Comparison of ENCODE assay signal across 33 mouse cellular contexts in genomic region chr12:70907651-70908050, GRCm38 (mm10). TPM values are rescaled to one million over a fixed set of nuclear protein-coding genes. Genes with fewer than 3 reads are reported as not detected.
DNase-seq lines count a peak whose midpoint lies in the region; ATAC-seq and TF ChIP-seq lines count a peak whose summit lies in the region.
"Had no signal": no experiment of that assay in that cellular context is flagged by ENCODE, and none has a peak within 500 bp of the region (broad histone marks: within the 10 kb centered on the region; RNA-seq: fewer than 3 reads in every experiment).

No protein-coding gene starts in this region.

- no peak for TF ChIP-seq CTCF in brain, embryonic 14.5 days (IDR thresholded peaks at IDR 0.05; ENCODE audit: borderline replicate concordance, extremely low read depth, insufficient read depth, insufficient read length)

- peak; percentile 92 for DNase-seq in heart, adult 11 months
- no peak for DNase-seq in heart, postnatal 25 days (ENCODE audit: low spot score)
- no peak for DNase-seq in heart, postnatal 36 days
- DNase-seq in brain, embryonic 14.5 days (ENCODE audit: low read depth), result peak; percentile 20
- DNase-seq in lung, postnatal 36 days, result no peak
- DNase-seq: adrenal gland, adult 2 months; adrenal gland, postnatal 36 days; cerebellum, adult 2 months; cerebellum, postnatal 14 days; gastrocnemius, postnatal 14 days; heart, adult 18-20 months; kidney, adult 8-10 months; kidney, postnatal 4 days; layer of hippocampus, postnatal 36 days; left cerebral cortex, postnatal 4 days; liver, postnatal 0 days; lung, postnatal 4 days; right cerebral cortex, adult 18-20 months; spleen, adult 18-20 months; thymus, postnatal 25 days had no signal

- H3K27me3 ChIP-seq in heart, embryonic 15.5 days, result no peaks in the 10 kb centered on the region; the same call in 1 of the 2 replicates
- H3K27me3 ChIP-seq in stomach, embryonic 16.5 days (ENCODE audit: control insufficient read depth, insufficient read depth, low read length), result no peaks in the 10 kb centered on the region
- H3K27me3 ChIP-seq: forebrain, embryonic 13.5 days; intestine, embryonic 15.5 days; neural tube, embryonic 12.5 days had no signal

- H3K9ac ChIP-seq in heart, embryonic 15.5 days, result no peak overlapping the region
- H3K9ac ChIP-seq in stomach, embryonic 16.5 days (ENCODE audit: low read length), result peak overlapping the region; percentile 29; the same call in 1 of the 2 replicates
- H3K9ac ChIP-seq: forebrain, embryonic 13.5 days; intestine, embryonic 15.5 days; liver, embryonic 12.5 days; liver, postnatal 0 days; midbrain, embryonic 12.5 days; neural tube, embryonic 12.5 days had no signal

- H3K4me3 ChIP-seq in heart, embryonic 15.5 days, result no peak overlapping the region
- H3K4me3 ChIP-seq in stomach, embryonic 16.5 days (replicated peaks; ENCODE audit: low read length), result no peak overlapping the region
- H3K4me3 ChIP-seq: forebrain, embryonic 13.5 days; intestine, embryonic 15.5 days; liver, embryonic 12.5 days; megakaryocyte, embryonic 14.5 days; midbrain, embryonic 12.5 days; myocyte; neural tube, embryonic 12.5 days had no signal

- WGBS in heart, embryonic 15.5 days, result 46% methylated on average over 11 of the region's 11 CpGs
- 79% methylated on average over 11 of the region's 11 CpGs for WGBS in stomach, embryonic 16.5 days

- no peak for TF ChIP-seq POLR2A in brain, embryonic 14.5 days (IDR thresholded peaks at IDR 0.05; ENCODE audit: borderline replicate concordance, extremely low read depth, insufficient read depth, insufficient read length, poor library complexity, severe bottlenecking)

- intact Hi-C loops in heart, postnatal 25 days (cut with DNase I), result loop anchor here (2.0 kb wide), 1 partner anchor 81 kb away; no protein-coding TSS in a partner anchor
- intact Hi-C loops in heart, postnatal 36 days (cut with DNase I), result loop anchor here (2.0 kb wide), 1 partner anchor 81 kb away; no protein-coding TSS in a partner anchor

- H3K4me1 ChIP-seq in heart, embryonic 15.5 days (replicated peaks), result peaks cover 11% of the 10 kb centered on the region; the same call in 1 of the 2 replicates
- H3K4me1 ChIP-seq in stomach, embryonic 16.5 days (ENCODE audit: control insufficient read depth, insufficient read depth, low read length), result peaks cover 8% of the 10 kb centered on the region
- H3K4me1 ChIP-seq: intestine, embryonic 15.5 days; liver, embryonic 12.5 days had no signal

- H3K27ac ChIP-seq in heart, embryonic 15.5 days, result no peak overlapping the region
- peak overlapping the region; percentile 83 for H3K27ac ChIP-seq in stomach, embryonic 16.5 days (ENCODE audit: low read length)
- H3K27ac ChIP-seq: forebrain, embryonic 13.5 days; intestine, embryonic 15.5 days; kidney, postnatal 0 days; liver, embryonic 12.5 days; midbrain, embryonic 12.5 days; neural tube, embryonic 12.5 days had no signal

- peaks cover 12% of the 10 kb centered on the region for H3K36me3 ChIP-seq in heart, embryonic 15.5 days
- 0 out of 2 replicates have a peak, but pooled peaks cover 2% of the 10 kb centered on the region for H3K36me3 ChIP-seq in stomach, embryonic 16.5 days (ENCODE audit: control insufficient read depth, insufficient read depth, low read length)
- H3K36me3 ChIP-seq: liver, embryonic 12.5 days; midbrain, embryonic 12.5 days had no signal

- no peak for ATAC-seq in heart, embryonic 15.5 days (replicated peaks; ENCODE audit: insufficient number of reproducible peaks, insufficient read depth, low FRiP score, low read depth)
- ATAC-seq in stomach, embryonic 16.5 days (ENCODE audit: insufficient read depth, low FRiP score), result no peak
- ATAC-seq: activated CD4-positive, CD25-positive, alpha-beta regulatory T cell, adult 4 months; CD4-positive, CD25-positive, alpha-beta regulatory T cell, adult 4 months; forebrain, embryonic 13.5 days; hindbrain, embryonic 16.5 days; intestine, embryonic 15.5 days; liver, embryonic 12.5 days; liver, postnatal 0 days had no signal

- H3K4me2 ChIP-seq in heart, embryonic 15.5 days, result peak overlapping the region; percentile 35; the same call in 1 of the 2 replicates
- H3K4me2 ChIP-seq in stomach, embryonic 16.5 days (ENCODE audit: low read depth, low read length), result no peak overlapping the region
- H3K4me2 ChIP-seq: forebrain, embryonic 13.5 days; intestine, embryonic 15.5 days; liver, embryonic 12.5 days; midbrain, embryonic 12.5 days; neural tube, embryonic 12.5 days had no signal

- no peaks in the 10 kb centered on the region for H3K9me3 ChIP-seq in heart, embryonic 15.5 days (replicated peaks)
- 0 out of 2 replicates have a peak, but pooled peaks cover 4% of the 10 kb centered on the region for H3K9me3 ChIP-seq in stomach, embryonic 16.5 days (replicated peaks; ENCODE audit: control insufficient read depth, low read length)
- H3K9me3 ChIP-seq: forebrain, embryonic 13.5 days; intestine, embryonic 15.5 days; liver, embryonic 12.5 days; neural tube, embryonic 12.5 days had no signal

RNA-seq across cellular contexts. Expression of gene Actr10, which starts 30.0 kb away (rescaled TPM):
- total RNA-seq in heart, postnatal 25 days (2021), result 100 to 1,000 TPM; 133 to 135 TPM
- 162 and 181 TPM in 2 replicates for polyA plus RNA-seq in heart, embryonic 15.5 days (2015; fragmentation: Nextera tagmentation; extraction: Ambion mirVana)
- total RNA-seq in heart, postnatal 36 days (2021), result 100 to 1,000 TPM; 134 to 142 TPM
- 112 and 132 TPM in 2 replicates for polyA plus RNA-seq in brain, embryonic 14.5 days (2012; rRNA removed)
- 207 and 219 TPM in 2 replicates for polyA plus RNA-seq in stomach, embryonic 16.5 days (2015; fragmentation: Nextera tagmentation; extraction: Ambion mirVana)

Comparison
In these comparisons a context has a peak if more than half of its experiments do, and no peak if none do; other contexts are left out.
1. DNase-seq: peak in heart, adult 11 months (single experiment) and brain, embryonic 14.5 days (single experiment); none in heart, postnatal 25 days (single experiment), heart, postnatal 36 days (0 of 2) and lung, postnatal 36 days (single experiment).